Mouse (Mus musculus): Measurements from ENCODE around the gene Sar1a. TPM values are rescaled to one million over a fixed set of nuclear protein-coding genes. Genes with fewer than 3 reads are reported as not detected.

Sar1a gene
- polyA plus RNA-seq, 1 experiment from 2014 or later, result 183 TPM

GRCm38 (mm10) chr10:61715462-61715837, 35.4 kb downstream of the Sar1a start:
- H3K36me3 ChIP-seq, result no peaks in the 10 kb centered on the region
- peak; percentile 60 for ATAC-seq (ENCODE audit: low FRiP score)
- WGBS, result 3% methylated on average over 11 of the region's 11 CpGs
- peak overlapping the region; percentile 94 for H3K4me2 ChIP-seq
- peak overlapping the region; percentile 57 for H3K4me3 ChIP-seq (replicated peaks)
- H3K27me3 ChIP-seq (replicated peaks), result no peaks in the 10 kb centered on the region
- H3K27ac ChIP-seq (replicated peaks), result no peak overlapping the region
- H3K9me3 ChIP-seq (replicated peaks), result no peaks in the 10 kb centered on the region
- H3K4me1 ChIP-seq, result peaks cover 10% of the 10 kb centered on the region
- peak overlapping the region; percentile 53 for H3K9ac ChIP-seq (replicated peaks)

GRCm38 (mm10) chr10:61715996-61716864, 36.1 kb downstream of the Sar1a start:
- Histone ChIP-seq H3K4me1 (peaks cover 10% of the 10 kb centered on the region), H3K27me3 (replicated peaks) (no peaks in the 10 kb centered on the region), H3K4me3 (replicated peaks) (peak overlapping the region; percentile 57), H3K4me2 (peak overlapping the region; percentile 94), H3K9me3 (replicated peaks) (no peaks in the 10 kb centered on the region), H3K36me3 (no peaks in the 10 kb centered on the region), H3K27ac (replicated peaks) (no peak overlapping the region), H3K9ac (replicated peaks) (no peak overlapping the region)
- 72% methylated on average over 7 of the region's 7 CpGs for WGBS
- peak; percentile 43 for ATAC-seq (ENCODE audit: low FRiP score)

GRCm38 (mm10) chr10:61717406-61718296, 37.6 kb downstream of the Sar1a start:
- H3K9ac ChIP-seq (replicated peaks), result no peak overlapping the region
- no peak for ATAC-seq (ENCODE audit: low FRiP score)
- H3K27ac ChIP-seq (replicated peaks), result no peak overlapping the region
- H3K4me3 ChIP-seq (replicated peaks), result no peak overlapping the region
- H3K4me2 ChIP-seq, result no peak overlapping the region
- 93% methylated on average over 12 of the region's 12 CpGs for WGBS
- no peaks in the 10 kb centered on the region for H3K27me3 ChIP-seq (replicated peaks)
- no peaks in the 10 kb centered on the region for H3K36me3 ChIP-seq
- no peaks in the 10 kb centered on the region for H3K9me3 ChIP-seq (replicated peaks)
- H3K4me1 ChIP-seq, result peaks cover 10% of the 10 kb centered on the region

- Histone ChIP-seq H3K9ac (replicated peaks) (no peak overlapping the region), H3K36me3 (no peaks in the 10 kb centered on the region), H3K9me3 (replicated peaks) (no peaks in the 10 kb centered on the region), H3K27ac (replicated peaks) (no peak overlapping the region), H3K4me2 (no peak overlapping the region), H3K4me3 (replicated peaks) (no peak overlapping the region), H3K27me3 (replicated peaks) (no peaks in the 10 kb centered on the region), H3K4me1 (peaks cover 7% of the 10 kb centered on the region)
- 92% methylated on average over 7 of the region's 7 CpGs for WGBS
- no peak for ATAC-seq (ENCODE audit: low FRiP score)
Observed at GRCm38 (mm10) chr10:61720331-61720730, 40.2 kb downstream of the Sar1a start.

- Histone ChIP-seq H3K27me3 (replicated peaks) (no peaks in the 10 kb centered on the region), H3K36me3 (no peaks in the 10 kb centered on the region), H3K4me3 (replicated peaks) (no peak overlapping the region), H3K9ac (replicated peaks) (no peak overlapping the region), H3K27ac (replicated peaks) (no peak overlapping the region), H3K4me2 (no peak overlapping the region), H3K9me3 (replicated peaks) (no peaks in the 10 kb centered on the region), H3K4me1 (no peaks in the 10 kb centered on the region)
- WGBS, result 87% methylated on average over 3 of the region's 3 CpGs
- no peak for ATAC-seq (ENCODE audit: low FRiP score)
Observed at GRCm38 (mm10) chr10:61722215-61722614, 42.1 kb downstream of the Sar1a start.

GRCm38 (mm10) chr10:61723271-61723670, 43.2 kb downstream of the Sar1a start:
- Histone ChIP-seq H3K36me3 (no peaks in the 10 kb centered on the region), H3K4me3 (replicated peaks) (no peak overlapping the region), H3K9ac (replicated peaks) (no peak overlapping the region), H3K4me2 (no peak overlapping the region), H3K4me1 (no peaks in the 10 kb centered on the region), H3K9me3 (replicated peaks) (no peaks in the 10 kb centered on the region), H3K27ac (replicated peaks) (no peak overlapping the region), H3K27me3 (replicated peaks) (no peaks in the 10 kb centered on the region)
- WGBS, result 70% methylated on average over 6 of the region's 6 CpGs
- no peak for ATAC-seq (ENCODE audit: low FRiP score)

- no peak for ATAC-seq (ENCODE audit: low FRiP score)
- Histone ChIP-seq H3K9me3 (replicated peaks) (no peaks in the 10 kb centered on the region), H3K36me3 (0 out of 2 replicates have a peak, but pooled peaks cover 5% of the 10 kb centered on the region), H3K27me3 (replicated peaks) (no peaks in the 10 kb centered on the region), H3K4me2 (no peak overlapping the region), H3K4me3 (replicated peaks) (no peak overlapping the region), H3K27ac (replicated peaks) (no peak overlapping the region), H3K4me1 (no peaks in the 10 kb centered on the region), H3K9ac (replicated peaks) (no peak overlapping the region)
- WGBS, result 57% methylated on average over 11 of the region's 11 CpGs
Observed at GRCm38 (mm10) chr10:61729181-61729580, 49.1 kb downstream of the Sar1a start.

- no peak overlapping the region for H3K9ac ChIP-seq (replicated peaks)
- H3K27ac ChIP-seq (replicated peaks), result no peak overlapping the region
- H3K4me2 ChIP-seq, result no peak overlapping the region
- no peak overlapping the region for H3K4me3 ChIP-seq (replicated peaks)
- 96% methylated on average over 6 of the region's 6 CpGs for WGBS
- no peaks in the 10 kb centered on the region for H3K9me3 ChIP-seq (replicated peaks)
- 0 out of 2 replicates have a peak, but pooled peaks cover 5% of the 10 kb centered on the region for H3K36me3 ChIP-seq
- ATAC-seq (ENCODE audit: low FRiP score), result no peak
- no peaks in the 10 kb centered on the region for H3K27me3 ChIP-seq (replicated peaks)
- H3K4me1 ChIP-seq, result no peaks in the 10 kb centered on the region
Observed at GRCm38 (mm10) chr10:61730171-61730570, 50.1 kb downstream of the Sar1a start.

- Histone ChIP-seq H3K4me1 (no peaks in the 10 kb centered on the region), H3K27ac (replicated peaks) (no peak overlapping the region), H3K9me3 (replicated peaks) (no peaks in the 10 kb centered on the region), H3K4me3 (replicated peaks) (no peak overlapping the region), H3K9ac (replicated peaks) (no peak overlapping the region), H3K4me2 (no peak overlapping the region), H3K36me3 (peaks cover 30% of the 10 kb centered on the region), H3K27me3 (replicated peaks) (no peaks in the 10 kb centered on the region)
- no peak for ATAC-seq (ENCODE audit: low FRiP score)
- 45% methylated on average over 3 of the region's 3 CpGs for WGBS
Observed at GRCm38 (mm10) chr10:61734377-61734776, 54.3 kb downstream of the Sar1a start.

GRCm38 (mm10) chr10:61736671-61737078, 56.6 kb downstream of the Sar1a start:
- ATAC-seq (ENCODE audit: low FRiP score), result peak; percentile 10; the same call in 1 of the 2 replicates

GRCm38 (mm10) chr10:61737537-61737936, 57.4 kb downstream of the Sar1a start:
- WGBS, result 96% methylated on average over 1 of the region's 1 CpGs
- ATAC-seq (ENCODE audit: low FRiP score), result no peak
- H3K36me3 ChIP-seq, result peaks cover 56% of the 10 kb centered on the region

More at GRCm38 (mm10) chr10:61736671-61737078, 56.6 kb downstream of the Sar1a start:
- H3K9me3 ChIP-seq (replicated peaks), result no peaks in the 10 kb centered on the region
- 0 out of 2 replicates have a peak overlapping the region, but pooled peaks have one; percentile 28 for H3K27ac ChIP-seq (replicated peaks)
- no peak overlapping the region for H3K4me2 ChIP-seq
- H3K9ac ChIP-seq (replicated peaks), result no peak overlapping the region
- H3K4me3 ChIP-seq (replicated peaks), result no peak overlapping the region
- H3K27me3 ChIP-seq (replicated peaks), result no peaks in the 10 kb centered on the region
- H3K4me1 ChIP-seq, result no peaks in the 10 kb centered on the region
- WGBS, result 75% methylated on average over 10 of the region's 10 CpGs
- peaks cover 47% of the 10 kb centered on the region for H3K36me3 ChIP-seq

More at GRCm38 (mm10) chr10:61737537-61737936, 57.4 kb downstream of the Sar1a start:
- Histone ChIP-seq H3K9me3 (replicated peaks) (no peaks in the 10 kb centered on the region), H3K27me3 (replicated peaks) (no peaks in the 10 kb centered on the region), H3K9ac (replicated peaks) (no peak overlapping the region), H3K4me3 (replicated peaks) (no peak overlapping the region), H3K4me2 (no peak overlapping the region), H3K4me1 (no peaks in the 10 kb centered on the region), H3K27ac (replicated peaks) (no peak overlapping the region)

Data from neural tube, embryonic 15.5 days (tissue).